Mouse (Mus musculus): ENCODE measurements around the gene Sytl2. TPM values are rescaled to one million over a fixed set of nuclear protein-coding genes. Genes with fewer than 3 reads are reported as not detected.

The Sytl2 gene
- total RNA-seq (2022): 1 to 10 TPM; 4.1 to 7.1 (median 6.0) TPM

GRCm38 (mm10) chr7:90301942-90302646 lies at the start of gene Sytl2:
Gene Sytl2, plus strand, starts transcription at chr7:90302252.
- peak; percentile 20 for DNase-seq

GRCm38 (mm10) chr7:90252946-90253345 lies 49.1 kb upstream of the Sytl2 start:
- no peak for DNase-seq

- DNase-seq: no peak
Measured at GRCm38 (mm10) chr7:90258701-90259100, 43.4 kb upstream of the Sytl2 start.

- DNase-seq: no peak
Measured at GRCm38 (mm10) chr7:90259899-90260298, 42.2 kb upstream of the Sytl2 start.

- DNase-seq: no peak
Measured at GRCm38 (mm10) chr7:90261902-90262599, 40.0 kb upstream of the Sytl2 start.

GRCm38 (mm10) chr7:90265289-90265970 lies 36.6 kb upstream of the Sytl2 start, which contains the start of gene Ccdc83:
Gene Ccdc83, minus strand, starts transcription at chr7:90265777.
- DNase-seq: peak; percentile 55

- no peak for DNase-seq
Measured at GRCm38 (mm10) chr7:90270141-90270540, 31.9 kb upstream of the Sytl2 start.

- DNase-seq: no peak
Measured at GRCm38 (mm10) chr7:90274561-90275100, 27.4 kb upstream of the Sytl2 start.

GRCm38 (mm10) chr7:90277246-90277645 lies 24.8 kb upstream of the Sytl2 start:
- DNase-seq: no peak

GRCm38 (mm10) chr7:90277769-90278168 lies 24.3 kb upstream of the Sytl2 start:
- DNase-seq: no peak

- DNase-seq: no peak
Measured at GRCm38 (mm10) chr7:90279136-90279535, 22.9 kb upstream of the Sytl2 start.

- no peak for DNase-seq
Measured at GRCm38 (mm10) chr7:90280274-90280875, 21.7 kb upstream of the Sytl2 start.

- no peak for DNase-seq
Measured at GRCm38 (mm10) chr7:90280878-90281277, 21.2 kb upstream of the Sytl2 start.

GRCm38 (mm10) chr7:90281759-90282546 lies 20.1 kb upstream of the Sytl2 start:
- DNase-seq: no peak

GRCm38 (mm10) chr7:90282786-90283185 lies 19.3 kb upstream of the Sytl2 start:
- DNase-seq: no peak

- DNase-seq: no peak
Measured at GRCm38 (mm10) chr7:90284793-90285192, 17.3 kb upstream of the Sytl2 start.

- no peak for DNase-seq
Measured at GRCm38 (mm10) chr7:90291885-90292284, 10.2 kb upstream of the Sytl2 start.

- no peak for DNase-seq
Measured at GRCm38 (mm10) chr7:90302647-90303552, 848 bp downstream of the Sytl2 start.

GRCm38 (mm10) chr7:90306079-90306478 lies 4.0 kb downstream of the Sytl2 start:
- DNase-seq: no peak

GRCm38 (mm10) chr7:90306968-90307367 lies 4.9 kb downstream of the Sytl2 start:
- DNase-seq: no peak

GRCm38 (mm10) chr7:90308003-90308402 lies 6.0 kb downstream of the Sytl2 start:
- no peak for DNase-seq

Measured in adrenal gland, adult 8-10 months (tissue).